Mouse (Mus musculus): ENCODE results near the gene Abcg4.

Abcg4 gene

GRCm38 (mm10) chr9:44239447-44239846 is 49.0 kb downstream of the Abcg4 start:
- no peak for DNase-seq (ENCODE audit: low spot score)

- DNase-seq (ENCODE audit: low spot score), result no peak
Measured at GRCm38 (mm10) chr9:44238501-44239190, 49.8 kb downstream of the Abcg4 start.

GRCm38 (mm10) chr9:44237128-44237527 is 51.3 kb downstream of the Abcg4 start:
- no peak for DNase-seq (ENCODE audit: low spot score)

GRCm38 (mm10) chr9:44236601-44237000 is 51.8 kb downstream of the Abcg4 start:
- no peak for DNase-seq (ENCODE audit: low spot score)

DNA sequence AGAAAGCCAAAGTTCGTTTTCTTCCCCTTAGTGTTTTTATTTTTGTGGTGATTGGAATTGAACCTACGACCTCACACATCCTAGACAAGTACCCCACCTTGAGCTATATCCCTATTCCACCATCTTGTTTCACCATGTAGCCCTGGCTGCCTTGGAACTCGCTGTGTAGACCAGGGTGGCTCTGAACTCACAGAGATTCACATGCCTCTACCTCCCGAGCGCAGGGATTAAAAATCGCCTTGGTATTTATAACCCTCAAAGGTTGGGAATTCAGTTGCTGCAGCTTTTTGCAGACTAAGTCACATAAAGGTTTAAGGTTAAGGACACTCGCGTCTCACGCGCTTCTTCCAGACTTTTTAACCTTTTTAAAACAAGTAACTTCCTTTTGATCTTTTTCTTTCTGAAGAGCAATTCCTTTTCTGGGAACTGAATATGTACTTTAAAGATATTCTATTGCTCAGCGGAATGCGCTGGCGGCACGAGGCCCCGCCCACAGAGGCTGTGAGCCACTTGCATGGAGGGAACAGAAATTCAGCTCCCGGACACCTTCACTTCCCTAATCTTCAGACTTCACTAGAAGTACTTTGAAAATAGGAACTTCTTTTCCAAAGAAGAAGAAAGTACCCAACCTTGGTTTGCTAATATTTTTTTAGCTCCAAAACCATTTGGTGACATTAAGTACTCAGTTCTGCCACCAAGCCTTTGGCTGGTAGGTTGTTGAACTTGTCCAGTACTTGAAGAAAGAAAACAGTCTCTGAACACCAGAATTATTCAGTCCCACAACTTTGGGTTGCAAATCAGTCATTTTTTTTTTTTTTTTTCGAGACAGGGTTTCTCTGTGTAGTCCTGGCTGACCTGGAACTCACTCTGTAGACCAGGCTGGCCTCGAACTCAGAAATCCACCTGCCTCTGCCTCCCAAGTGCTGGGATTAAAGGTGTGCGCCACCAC is 53.7 kb downstream of the Abcg4 start:
- no peak for DNase-seq (ENCODE audit: low spot score)

DNA sequence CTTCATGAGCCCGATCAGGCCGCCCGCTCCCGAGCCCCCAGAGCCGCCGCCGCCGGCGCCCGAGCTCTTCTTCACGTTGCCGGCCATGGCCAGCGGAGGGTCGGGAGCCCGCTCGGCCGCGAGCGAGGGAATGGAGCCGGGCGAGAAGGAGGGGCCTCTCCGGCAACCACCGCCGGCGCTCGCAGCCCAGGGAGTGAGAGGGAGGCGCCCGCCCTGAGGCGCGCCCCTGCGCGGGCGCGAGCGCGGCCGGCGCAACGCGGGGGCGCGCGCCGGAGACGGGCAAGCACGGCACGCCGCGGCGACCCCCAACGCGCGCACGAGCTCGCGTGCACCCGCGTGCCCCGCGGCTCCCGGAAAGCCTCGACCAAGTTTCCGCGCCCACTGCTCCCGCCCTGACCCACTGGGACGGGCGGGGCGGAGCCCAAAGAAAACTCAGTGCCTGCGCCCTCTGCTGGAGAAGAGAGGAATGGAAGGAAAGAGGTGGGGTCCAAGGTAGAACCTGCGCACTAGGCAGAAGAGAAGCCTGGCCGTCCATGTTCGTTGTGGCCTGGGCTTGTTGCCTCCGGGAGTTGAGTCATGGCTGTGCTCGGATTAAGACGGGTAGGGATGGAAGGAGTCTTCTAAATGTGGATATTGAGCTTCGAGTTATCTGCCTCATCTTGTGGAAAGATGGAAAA is 54.5 kb downstream of the Abcg4 start, which contains the start of gene Cbl:
Gene Cbl (minus strand): TSS at position 248 of the 677 bp plus-strand sequence.
- peak; percentile 99 for DNase-seq (ENCODE audit: low spot score)

DNA sequence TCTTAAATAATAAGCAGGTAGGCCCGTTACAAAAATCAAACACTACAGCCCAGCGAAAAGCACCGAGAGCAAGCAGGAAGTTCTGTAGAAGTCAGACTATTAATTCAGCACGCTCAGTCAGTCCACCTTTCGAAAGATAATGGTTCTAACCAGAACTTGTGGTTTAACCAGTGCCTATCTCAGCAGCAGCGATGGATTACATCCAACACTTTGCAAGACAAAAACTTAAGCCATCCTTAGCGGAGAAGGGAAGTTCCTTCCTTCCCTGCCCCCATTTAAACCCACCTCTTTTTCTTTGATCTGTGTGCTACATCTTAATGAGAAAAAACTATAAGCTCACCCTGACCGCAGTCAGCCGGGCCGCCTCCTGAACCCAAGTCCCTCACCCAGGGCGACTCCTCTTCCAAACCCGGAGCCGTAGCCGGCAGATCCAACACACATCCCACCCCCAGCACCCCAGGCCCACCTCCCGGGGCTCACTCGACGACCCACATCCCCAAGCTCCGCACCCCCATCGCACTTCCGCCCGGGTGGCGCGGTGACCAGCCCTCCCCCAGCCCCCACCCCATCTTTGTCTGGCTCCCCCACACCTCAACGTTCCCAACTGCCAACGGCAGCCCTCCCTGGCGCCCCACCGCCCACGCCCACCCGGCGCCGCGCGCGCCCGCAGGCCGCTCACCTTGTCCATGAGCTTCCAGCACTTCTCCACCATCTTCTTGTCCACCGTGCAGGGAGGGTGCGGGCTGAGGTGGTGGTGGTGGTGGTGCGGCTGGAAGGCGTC is 55.2 kb downstream of the Abcg4 start:
- DNase-seq (ENCODE audit: low spot score), result no peak

DNA sequence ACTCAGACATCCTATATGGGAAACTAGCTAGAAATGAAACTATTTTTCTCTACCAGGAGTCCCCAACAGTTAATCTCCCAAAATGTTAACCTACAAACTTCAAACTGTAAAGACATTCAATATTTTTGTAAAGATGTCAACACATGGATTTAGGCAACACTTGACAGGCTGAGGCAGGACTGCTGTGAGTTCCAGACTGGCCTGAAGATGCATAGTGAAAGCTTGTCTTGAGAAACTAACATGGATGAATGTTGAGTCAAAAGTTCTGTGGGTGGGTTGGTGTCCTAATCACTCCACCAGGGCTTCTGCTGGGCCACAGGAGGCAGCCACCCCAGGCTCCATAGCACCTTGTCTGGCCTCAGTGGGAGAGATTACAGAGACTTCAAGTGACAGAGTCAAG is 56.8 kb downstream of the Abcg4 start:
- DNase-seq (ENCODE audit: low spot score), result no peak

GRCm38 (mm10) chr9:44225993-44226392 is 62.4 kb downstream of the Abcg4 start:
- no peak for DNase-seq (ENCODE audit: low spot score)

Data from ovary, postnatal 10 days (tissue).